Mouse (Mus musculus) midbrain, embryonic 14.5 days (tissue): ENCODE measurements at regions not wholly inside any gene's neighbourhood (a gene's known extent, or its start where the extent isn't known, plus 50 kb on each side); places are given as distances from the start of the nearest gene placed in this dataset.

Source experiments
- ATAC-seq: fragments of 200-750 bp; cut with Nextera tagmentation; 2 replicates; pipeline ENCODE4 v1.8.0; 2017; ENCODE audit warnings: moderate number of reproducible peaks, moderate library complexity; ENCODE audit not compliant: low FRiP score, low TSS enrichment
- DNase-seq: peaks from one replicate; pipeline ENCODE4 v3.0.0-alpha.2; 2015
- H3K27ac ChIP-seq: fragments of 300-500 bp; sonication (generic); replicated peaks from 2 replicates; pipeline ENCODE4 v1.5.1; 2014; ENCODE audit warnings: mild to moderate bottlenecking, low read depth, low read length, moderate library complexity
- H3K27me3 ChIP-seq: fragments of 300-500 bp; sonication (generic); 2 replicates; pipeline ENCODE4 v1.6.1; 2014; ENCODE audit warnings: low read length, control low read depth, mixed read lengths; ENCODE audit not compliant: control insufficient read depth, insufficient read depth
- H3K36me3 ChIP-seq: fragments of 300-500 bp; sonication (generic); 2 replicates; pipeline ENCODE4 v1.6.1; 2014; ENCODE audit warnings: low read length, control low read depth; ENCODE audit not compliant: control insufficient read depth, insufficient read depth
- H3K4me1 ChIP-seq: fragments of 300-500 bp; sonication (generic); 2 replicates; pipeline ENCODE4 v1.6.1; 2014; ENCODE audit warnings: mild to moderate bottlenecking, antibody characterized with exemption, low read length, control low read depth; ENCODE audit not compliant: control insufficient read depth, insufficient read depth
- H3K4me2 ChIP-seq: fragments of 300-500 bp; sonication (generic); 2 replicates; pipeline ENCODE4 v1.6.1; 2014; ENCODE audit warnings: mild to moderate bottlenecking, low read length, moderate library complexity
- H3K4me3 ChIP-seq: fragments of 300-500 bp; sonication (generic); replicated peaks from 2 replicates; pipeline ENCODE4 v1.5.1; 2014; ENCODE audit warnings: low read depth, low read length
- H3K9ac ChIP-seq: fragments of 300-500 bp; sonication (generic); replicated peaks from 2 replicates; pipeline ENCODE4 v1.6.1; 2014; ENCODE audit warnings: mild to moderate bottlenecking, low read length, moderate library complexity
- H3K9me3 ChIP-seq: fragments of 300-500 bp; sonication (generic); 2 replicates; pipeline ENCODE4 v1.6.1; 2016; ENCODE audit warnings: low read length, control low read depth, mixed read lengths; ENCODE audit not compliant: control insufficient read depth
- WGBS: fragments of 180-500 bp; shearing (Covaris S2); extraction: QIAGEN DNeasy Blood & Tissue Kit; methylation state at CpG from one replicate; pipeline ENCODE4 v1.1.7; 2014; 5-methylcytosine and 5-hydroxymethylcytosine counted together

GRCm38 (mm10) chrX:98375437-98375836 is 226.9 kb downstream of the Ar start:
- Histone ChIP-seq H3K4me2 (no peak overlapping the region), H3K4me1 (no peaks in the 10 kb centered on the region), H3K9me3 (no peaks in the 10 kb centered on the region), H3K27ac (no peak overlapping the region), H3K4me3 (no peak overlapping the region), H3K36me3 (no peaks in the 10 kb centered on the region), H3K27me3 (no peaks in the 10 kb centered on the region), H3K9ac (no peak overlapping the region)
- DNase-seq (no peak), ATAC-seq (no peak)

GRCm38 (mm10) chrX:98380247-98380905 is 231.8 kb downstream of the Ar start:
- no peaks in the 10 kb centered on the region for H3K36me3 ChIP-seq
- no peak overlapping the region for H3K9ac ChIP-seq
- H3K4me2 ChIP-seq = no peak overlapping the region
- no peaks in the 10 kb centered on the region for H3K27me3 ChIP-seq
- H3K9me3 ChIP-seq = no peaks in the 10 kb centered on the region
- no peak for ATAC-seq
- peak; percentile 9 for DNase-seq
- H3K27ac ChIP-seq = no peak overlapping the region
- WGBS = 71% methylated on average over 7 of the region's 7 CpGs
- no peaks in the 10 kb centered on the region for H3K4me1 ChIP-seq
- H3K4me3 ChIP-seq = no peak overlapping the region

- no peaks in the 10 kb centered on the region for H3K36me3 ChIP-seq
- H3K4me2 ChIP-seq = no peak overlapping the region
- no peak overlapping the region for H3K9ac ChIP-seq
- 66% methylated on average over 1 of the region's 1 CpGs for WGBS
- ATAC-seq (no peak), DNase-seq (no peak)
- H3K4me1 ChIP-seq = no peaks in the 10 kb centered on the region
- H3K27me3 ChIP-seq = no peaks in the 10 kb centered on the region
- no peak overlapping the region for H3K27ac ChIP-seq
- H3K4me3 ChIP-seq = no peak overlapping the region
- no peaks in the 10 kb centered on the region for H3K9me3 ChIP-seq
These were observed 235.4 kb downstream of the Ar start for GRCm38 (mm10) chrX:98384017-98384416.

GRCm38 (mm10) chrX:98392376-98392775 is 243.8 kb downstream of the Ar start:
- Histone ChIP-seq H3K27ac (no peak overlapping the region), H3K4me1 (no peaks in the 10 kb centered on the region), H3K36me3 (no peaks in the 10 kb centered on the region), H3K27me3 (no peaks in the 10 kb centered on the region), H3K4me3 (no peak overlapping the region), H3K9ac (no peak overlapping the region), H3K4me2 (no peak overlapping the region), H3K9me3 (no peaks in the 10 kb centered on the region)
- DNase-seq = no peak
- ATAC-seq = no peak

GRCm38 (mm10) chrX:98409090-98409489 is 260.5 kb downstream of the Ar start:
- H3K9ac ChIP-seq = no peak overlapping the region
- no peaks in the 10 kb centered on the region for H3K4me1 ChIP-seq
- H3K27ac ChIP-seq = no peak overlapping the region
- H3K9me3 ChIP-seq = no peaks in the 10 kb centered on the region
- no peaks in the 10 kb centered on the region for H3K27me3 ChIP-seq
- ATAC-seq (no peak), DNase-seq (no peak)
- no peaks in the 10 kb centered on the region for H3K36me3 ChIP-seq
- H3K4me2 ChIP-seq = no peak overlapping the region
- no peak overlapping the region for H3K4me3 ChIP-seq

GRCm38 (mm10) chrX:98419437-98419836 is 270.9 kb downstream of the Ar start:
- no peaks in the 10 kb centered on the region for H3K27me3 ChIP-seq
- no peak overlapping the region for H3K9ac ChIP-seq
- DNase-seq (no peak), ATAC-seq (no peak)
- H3K9me3 ChIP-seq = no peaks in the 10 kb centered on the region
- H3K36me3 ChIP-seq = no peaks in the 10 kb centered on the region
- no peak overlapping the region for H3K4me2 ChIP-seq
- H3K4me1 ChIP-seq = no peaks in the 10 kb centered on the region
- no peak overlapping the region for H3K27ac ChIP-seq
- H3K4me3 ChIP-seq = no peak overlapping the region

GRCm38 (mm10) chrX:98452026-98452425 is 303.5 kb downstream of the Ar start:
- no peak overlapping the region for H3K9ac ChIP-seq
- H3K4me2 ChIP-seq = no peak overlapping the region
- H3K9me3 ChIP-seq = no peaks in the 10 kb centered on the region
- H3K27me3 ChIP-seq = no peaks in the 10 kb centered on the region
- ATAC-seq = no peak
- H3K36me3 ChIP-seq = no peaks in the 10 kb centered on the region
- no peak overlapping the region for H3K27ac ChIP-seq
- DNase-seq = peak; percentile 1
- no peaks in the 10 kb centered on the region for H3K4me1 ChIP-seq
- H3K4me3 ChIP-seq = no peak overlapping the region
- WGBS = 78% methylated on average over 2 of the region's 2 CpGs

GRCm38 (mm10) chrX:98476473-98477254 is 328.1 kb downstream of the Ar start:
- Histone ChIP-seq H3K27me3 (no peaks in the 10 kb centered on the region), H3K4me1 (no peaks in the 10 kb centered on the region), H3K27ac (no peak overlapping the region), H3K9ac (no peak overlapping the region), H3K4me3 (no peak overlapping the region), H3K9me3 (no peaks in the 10 kb centered on the region), H3K36me3 (no peaks in the 10 kb centered on the region), H3K4me2 (no peak overlapping the region)
- DNase-seq (no peak), ATAC-seq (no peak)
- WGBS = 94% methylated on average over 4 of the region's 4 CpGs
